Mouse (Mus musculus) liver, embryonic 13.5 days (tissue): ENCODE measurements around the gene Nfkb1. TPM values are rescaled to one million over a fixed set of nuclear protein-coding genes. Genes with fewer than 3 reads are reported as not detected.

Source experiments
- ATAC-seq: fragments of 200-750 bp; cut with Nextera tagmentation; 2 replicates; pipeline ENCODE4 v1.8.0; 2017; ENCODE audit warnings: low read depth, mild to moderate bottlenecking, moderate number of reproducible peaks, moderate library complexity
- DNase-seq: peaks from one replicate; pipeline ENCODE4 v3.0.0; 2022
- H3K27ac ChIP-seq: fragments of 300-500 bp; sonication (generic); 2 replicates; pipeline ENCODE4 v1.5.1; 2015; ENCODE audit warnings: moderate library complexity, mild to moderate bottlenecking, inconsistent platforms
- H3K27me3 ChIP-seq: fragments of 300-500 bp; sonication (generic); 2 replicates; pipeline ENCODE4 v1.6.1; 2015; ENCODE audit warnings: mild to moderate bottlenecking, inconsistent platforms
- H3K36me3 ChIP-seq: fragments of 300-500 bp; sonication (generic); 2 replicates; pipeline ENCODE4 v1.6.1; 2015; ENCODE audit warnings: mild to moderate bottlenecking, inconsistent platforms
- H3K4me1 ChIP-seq: fragments of 300-500 bp; sonication (generic); replicated peaks from 2 replicates; pipeline ENCODE4 v1.6.1; 2015; ENCODE audit warnings: inconsistent platforms
- H3K4me2 ChIP-seq: fragments of 300-500 bp; sonication (generic); 2 replicates; pipeline ENCODE4 v1.6.1; 2015; ENCODE audit warnings: inconsistent platforms, mild to moderate bottlenecking, moderate library complexity
- H3K4me3 ChIP-seq: fragments of 300-500 bp; sonication (generic); replicated peaks from 2 replicates; pipeline ENCODE4 v1.5.1; 2015; ENCODE audit warnings: mild to moderate bottlenecking, inconsistent platforms
- H3K9ac ChIP-seq: fragments of 300-500 bp; sonication (generic); 2 replicates; pipeline ENCODE4 v1.6.1; 2015; ENCODE audit warnings: mild to moderate bottlenecking, inconsistent platforms
- H3K9me3 ChIP-seq: fragments of 300-500 bp; sonication (generic); replicated peaks from 2 replicates; pipeline ENCODE4 v1.6.1; 2016; ENCODE audit warnings: inconsistent platforms
- WGBS: fragments of 180-500 bp; shearing (Covaris S2); methylation state at CpG from one replicate; pipeline ENCODE4 v1.1.7; 2015; ENCODE audit not compliant: insufficient replicate concordance; 5-methylcytosine and 5-hydroxymethylcytosine counted together
- polyA plus RNA-seq: library from polyadenylated mRNA; unstranded; fragments of >200 nt; fragmentation: Nextera tagmentation; extraction: Ambion mirVana; gene quantifications from 2 replicates; pipeline ENCODE4 v1.2.1, GENCODE M21; 2015

Gene Nfkb1
- 13.9 and 14.1 TPM in 2 replicates for polyA plus RNA-seq

- H3K4me3 ChIP-seq = peak within 1 kb of the TSS; percentile 72
- peak within 1 kb of the TSS; percentile 83 for H3K9ac ChIP-seq
- H3K27ac ChIP-seq = peak within 1 kb of the TSS; percentile 76
- H3K9me3 ChIP-seq = no peaks in the 10 kb centered on the region
- WGBS = 6% methylated on average over 52 of the region's 102 CpGs
- peaks cover 57% of the 10 kb centered on the region for H3K4me1 ChIP-seq
- peak within 1 kb of the TSS; percentile 93 for H3K4me2 ChIP-seq
- no peak for DNase-seq
- no peaks in the 10 kb centered on the region for H3K36me3 ChIP-seq
- peaks cover 20% of the 10 kb centered on the region for H3K27me3 ChIP-seq
- ATAC-seq = peak; percentile 82
These were observed at the start of gene Nfkb1 for GRCm38 (mm10) chr3:135691191-135692131. TSS of gene Nfkb1 (minus strand) at chr3:135691547.

GRCm38 (mm10) chr3:135740711-135741110, 49.4 kb upstream of the Nfkb1 start:
- 71% methylated on average over 8 of the region's 8 CpGs for WGBS

GRCm38 (mm10) chr3:135734736-135735135, 43.4 kb upstream of the Nfkb1 start:
- no peaks in the 10 kb centered on the region for H3K36me3 ChIP-seq
- no peaks in the 10 kb centered on the region for H3K27me3 ChIP-seq
- H3K4me3 ChIP-seq = no peak overlapping the region
- H3K27ac ChIP-seq = no peak overlapping the region
- peaks cover 5% of the 10 kb centered on the region for H3K4me1 ChIP-seq
- no peaks in the 10 kb centered on the region for H3K9me3 ChIP-seq
- no peak overlapping the region for H3K9ac ChIP-seq
- ATAC-seq = no peak
- no peak overlapping the region for H3K4me2 ChIP-seq
- DNase-seq = no peak
- 65% methylated on average over 1 of the region's 1 CpGs for WGBS

More at GRCm38 (mm10) chr3:135740711-135741110, 49.4 kb upstream of the Nfkb1 start:
- Histone ChIP-seq H3K27me3 (no peaks in the 10 kb centered on the region), H3K9me3 (no peaks in the 10 kb centered on the region), H3K9ac (no peak overlapping the region), H3K4me2 (no peak overlapping the region), H3K36me3 (no peaks in the 10 kb centered on the region), H3K4me1 (no peaks in the 10 kb centered on the region), H3K27ac (no peak overlapping the region), H3K4me3 (no peak overlapping the region)
- ATAC-seq = no peak
- no peak for DNase-seq

- 68% methylated on average over 10 of the region's 10 CpGs for WGBS
- H3K36me3 ChIP-seq = no peaks in the 10 kb centered on the region
- H3K4me3 ChIP-seq = no peak overlapping the region
- no peak for ATAC-seq
- no peak overlapping the region for H3K27ac ChIP-seq
- no peaks in the 10 kb centered on the region for H3K27me3 ChIP-seq
- DNase-seq = no peak
- H3K9ac ChIP-seq = no peak overlapping the region
- peaks cover 5% of the 10 kb centered on the region for H3K4me1 ChIP-seq
- no peaks in the 10 kb centered on the region for H3K9me3 ChIP-seq
- no peak overlapping the region for H3K4me2 ChIP-seq
These were observed 41.5 kb upstream of the Nfkb1 start for GRCm38 (mm10) chr3:135732747-135733445.

- Histone ChIP-seq H3K27me3 (no peaks in the 10 kb centered on the region), H3K4me1 (peaks cover 14% of the 10 kb centered on the region), H3K4me3 (no peak overlapping the region), H3K36me3 (no peaks in the 10 kb centered on the region), H3K27ac (no peak overlapping the region), H3K4me2 (no peak overlapping the region), H3K9me3 (no peaks in the 10 kb centered on the region), H3K9ac (no peak overlapping the region)
- peak; percentile 79 for DNase-seq
- 19% methylated on average over 17 of the region's 17 CpGs for WGBS
- ATAC-seq = peak; percentile 65
These were observed 40.1 kb upstream of the Nfkb1 start for GRCm38 (mm10) chr3:135731292-135732047.

- H3K27ac ChIP-seq = no peak overlapping the region
- H3K4me1 ChIP-seq = peaks cover 21% of the 10 kb centered on the region
- H3K27me3 ChIP-seq = no peaks in the 10 kb centered on the region
- peak overlapping the region; percentile 43 for H3K4me2 ChIP-seq
- 36% methylated on average over 9 of the region's 9 CpGs for WGBS
- no peak overlapping the region for H3K4me3 ChIP-seq
- peak; percentile 73 for ATAC-seq
- no peak for DNase-seq
- no peaks in the 10 kb centered on the region for H3K9me3 ChIP-seq
- H3K36me3 ChIP-seq = no peaks in the 10 kb centered on the region
- H3K9ac ChIP-seq = no peak overlapping the region
These were observed 39.4 kb upstream of the Nfkb1 start for GRCm38 (mm10) chr3:135730790-135731189.

- no peak overlapping the region for H3K4me3 ChIP-seq
- ATAC-seq (no peak), DNase-seq (no peak)
- no peak overlapping the region for H3K4me2 ChIP-seq
- no peak overlapping the region for H3K9ac ChIP-seq
- H3K9me3 ChIP-seq = no peaks in the 10 kb centered on the region
- H3K4me1 ChIP-seq = peaks cover 21% of the 10 kb centered on the region
- WGBS = 70% methylated on average over 5 of the region's 5 CpGs
- H3K27ac ChIP-seq = no peak overlapping the region
- no peaks in the 10 kb centered on the region for H3K36me3 ChIP-seq
- no peaks in the 10 kb centered on the region for H3K27me3 ChIP-seq
These were observed 38.2 kb upstream of the Nfkb1 start for GRCm38 (mm10) chr3:135729575-135729974.

- no peaks in the 10 kb centered on the region for H3K9me3 ChIP-seq
- WGBS = 74% methylated on average over 6 of the region's 6 CpGs
- H3K4me1 ChIP-seq = peaks cover 21% of the 10 kb centered on the region
- no peak overlapping the region for H3K4me3 ChIP-seq
- no peak overlapping the region for H3K27ac ChIP-seq
- DNase-seq (no peak), ATAC-seq (no peak)
- no peaks in the 10 kb centered on the region for H3K36me3 ChIP-seq
- no peaks in the 10 kb centered on the region for H3K27me3 ChIP-seq
- no peak overlapping the region for H3K4me2 ChIP-seq
- H3K9ac ChIP-seq = no peak overlapping the region
These were observed 37.6 kb upstream of the Nfkb1 start for GRCm38 (mm10) chr3:135728900-135729299.

- no peak for ATAC-seq
- no peak overlapping the region for H3K9ac ChIP-seq
- H3K36me3 ChIP-seq = no peaks in the 10 kb centered on the region
- peaks cover 21% of the 10 kb centered on the region for H3K4me1 ChIP-seq
- no peak for DNase-seq
- H3K4me2 ChIP-seq = no peak overlapping the region
- H3K27ac ChIP-seq = no peak overlapping the region
- no peak overlapping the region for H3K4me3 ChIP-seq
- 83% methylated on average over 10 of the region's 10 CpGs for WGBS
- H3K27me3 ChIP-seq = no peaks in the 10 kb centered on the region
- no peaks in the 10 kb centered on the region for H3K9me3 ChIP-seq
These were observed 36.0 kb upstream of the Nfkb1 start for GRCm38 (mm10) chr3:135727339-135727738.

GRCm38 (mm10) chr3:135726521-135727275, 35.4 kb upstream of the Nfkb1 start:
- Histone ChIP-seq H3K9ac (no peak overlapping the region; the same call in 1 of the 2 replicates), H3K4me3 (no peak overlapping the region), H3K27ac (peak overlapping the region; percentile 39; the same call in 1 of the 2 replicates), H3K4me2 (no peak overlapping the region), H3K9me3 (no peaks in the 10 kb centered on the region), H3K36me3 (no peaks in the 10 kb centered on the region), H3K27me3 (no peaks in the 10 kb centered on the region), H3K4me1 (peaks cover 23% of the 10 kb centered on the region)
- DNase-seq = peak; percentile 24
- 31% methylated on average over 7 of the region's 7 CpGs for WGBS
- ATAC-seq = peak; percentile 85
